Mouse (Mus musculus) left cerebral cortex, adult 9 months (tissue): ENCODE measurements at regions not wholly inside any gene's neighbourhood (a gene's known extent, or its start where the extent isn't known, plus 50 kb on each side); places are given as distances from the start of the nearest gene placed in this dataset.

Source experiments
- DNase-seq, 2 experiments: peaks; one replicate each; pipeline ENCODE4 v3.0.0; 2022; ENCODE audit warnings: low spot score in 2 of 2

DNA sequence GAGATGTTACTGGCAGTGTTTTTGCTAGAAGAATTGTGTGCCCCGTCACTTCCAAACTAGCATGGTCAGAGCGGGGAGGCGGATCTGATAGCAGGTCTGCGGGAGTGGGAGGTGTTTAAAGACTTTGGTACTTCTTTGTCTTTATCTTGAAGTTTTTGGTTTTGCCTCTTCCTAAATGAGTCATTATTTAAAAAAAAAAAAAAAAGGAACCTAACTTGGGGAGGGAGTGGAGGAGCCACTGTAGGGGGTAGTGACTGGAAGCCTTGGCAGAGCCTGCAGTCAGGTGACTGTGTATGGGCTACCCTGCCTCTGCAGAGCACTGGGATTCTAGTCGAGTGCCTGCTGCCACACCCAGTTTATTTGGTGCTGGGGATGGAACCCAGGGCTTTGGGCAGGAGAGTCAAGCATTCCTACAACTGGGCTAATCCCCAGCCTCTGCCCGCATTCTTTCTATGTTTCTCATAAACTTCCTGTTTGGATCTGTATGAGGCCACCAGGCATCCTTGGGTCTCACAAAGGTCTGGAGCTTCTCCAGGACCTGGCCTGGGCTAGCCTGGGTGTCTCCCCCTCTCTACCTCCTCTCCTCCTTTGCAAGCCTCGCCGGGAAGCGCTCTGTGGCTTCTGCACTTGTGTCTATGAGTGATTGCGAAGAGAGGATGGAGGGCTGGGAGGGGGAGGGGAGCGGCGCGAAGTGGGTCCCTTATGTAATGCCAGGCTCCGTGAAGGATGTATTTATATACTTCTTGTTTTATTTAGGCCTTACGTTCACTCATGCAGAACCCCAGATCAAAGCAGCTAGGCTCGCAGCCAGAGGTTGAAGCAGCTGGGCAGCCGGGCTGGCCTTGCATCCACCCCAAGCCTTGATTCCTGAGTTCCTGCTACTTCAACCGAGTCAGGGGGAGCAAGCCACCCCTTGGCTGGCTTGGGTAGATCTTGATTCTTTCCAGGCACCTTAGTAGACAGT is 143.1 kb upstream of the Mrps10 start:
- DNase-seq = peak in 1 of 2 experiments; percentile 34

DNA sequence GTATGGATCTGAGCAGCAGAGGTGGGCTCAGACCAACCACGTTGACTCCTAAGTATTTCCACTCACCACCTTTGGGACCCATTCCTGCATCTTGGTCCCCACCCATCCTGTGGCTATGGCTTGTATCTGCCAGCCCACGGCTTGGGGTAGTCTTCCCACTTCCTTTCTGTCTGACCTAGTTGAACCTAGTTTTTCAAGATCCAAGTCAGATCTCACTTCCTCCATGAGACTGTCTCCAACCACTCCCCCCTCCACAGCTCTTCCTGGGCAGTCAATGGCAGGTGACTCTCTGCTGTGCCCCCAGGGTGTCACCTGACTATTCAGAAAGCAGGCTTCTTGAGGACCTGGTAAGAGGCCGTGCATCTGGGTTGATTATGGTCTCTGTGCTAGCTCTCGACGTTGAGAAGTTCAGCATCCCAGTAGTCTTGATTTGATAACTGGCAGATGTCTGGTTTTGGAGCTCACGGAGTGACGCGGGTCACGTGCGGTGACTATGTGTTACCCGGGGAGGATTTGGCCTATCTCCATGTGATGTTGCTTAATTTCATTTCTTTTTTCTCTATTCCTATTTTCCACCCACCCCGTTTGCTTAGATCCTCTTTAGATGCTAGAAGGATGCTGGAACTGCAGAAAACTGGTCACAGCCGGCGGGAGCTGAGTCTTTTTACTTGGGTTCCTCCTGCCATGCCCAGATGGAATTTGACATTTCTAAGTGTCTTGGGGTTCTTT is 147.5 kb upstream of the Mrps10 start:
- no peak for DNase-seq

DNA sequence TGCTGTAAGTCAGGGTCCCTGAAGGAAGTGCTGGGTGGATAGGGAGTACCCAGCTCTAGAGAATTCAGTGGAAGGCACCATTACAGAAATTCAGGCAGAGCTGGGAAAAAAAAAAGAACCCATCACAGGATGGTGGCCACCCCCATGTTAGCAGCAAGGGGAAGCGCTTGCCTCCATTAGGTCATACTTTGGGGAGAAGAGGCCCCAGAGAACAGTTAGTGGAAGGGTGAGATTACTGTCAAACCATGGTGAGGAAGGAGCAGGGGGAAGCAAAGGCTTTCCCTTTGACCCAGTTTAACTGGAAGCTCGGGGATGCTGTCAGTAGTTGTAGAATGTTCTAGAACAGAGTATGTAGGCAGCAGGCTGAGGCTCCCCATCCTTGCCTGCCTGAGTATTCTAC is 148.8 kb upstream of the Mrps10 start:
- DNase-seq = no peak

DNA sequence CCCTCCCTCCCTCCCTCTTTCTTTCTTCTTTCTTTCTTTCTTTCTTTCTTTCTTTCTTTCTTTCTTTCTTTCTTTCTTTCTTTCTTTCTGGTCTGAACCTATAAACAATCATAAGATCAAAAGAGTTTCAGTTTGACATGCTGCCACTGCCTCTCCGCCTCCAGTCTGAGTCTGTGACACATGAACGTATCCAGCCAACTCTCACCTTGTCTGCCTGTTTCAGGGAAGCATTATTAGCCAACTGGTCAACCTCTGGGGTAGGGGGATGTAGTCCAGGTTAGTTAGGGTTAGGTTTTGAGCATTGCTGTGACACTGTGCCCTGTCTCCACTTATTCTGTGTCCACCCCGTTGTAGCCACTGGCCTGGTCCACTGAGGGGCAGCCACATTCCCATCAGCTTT is 152.2 kb upstream of the Mrps10 start:
- no peak for DNase-seq

- DNase-seq = no peak
Observed at GRCm38 (mm10) chr17:47215841-47216240, 152.8 kb upstream of the Mrps10 start.

- no peak for DNase-seq
Observed at GRCm38 (mm10) chr17:47214111-47214510, 154.6 kb upstream of the Mrps10 start.

GRCm38 (mm10) chr17:47210441-47211196 is 158.1 kb upstream of the Mrps10 start:
- DNase-seq = no peak

- no peak for DNase-seq
Observed at GRCm38 (mm10) chr17:47208886-47209585, 159.7 kb upstream of the Mrps10 start.

DNA sequence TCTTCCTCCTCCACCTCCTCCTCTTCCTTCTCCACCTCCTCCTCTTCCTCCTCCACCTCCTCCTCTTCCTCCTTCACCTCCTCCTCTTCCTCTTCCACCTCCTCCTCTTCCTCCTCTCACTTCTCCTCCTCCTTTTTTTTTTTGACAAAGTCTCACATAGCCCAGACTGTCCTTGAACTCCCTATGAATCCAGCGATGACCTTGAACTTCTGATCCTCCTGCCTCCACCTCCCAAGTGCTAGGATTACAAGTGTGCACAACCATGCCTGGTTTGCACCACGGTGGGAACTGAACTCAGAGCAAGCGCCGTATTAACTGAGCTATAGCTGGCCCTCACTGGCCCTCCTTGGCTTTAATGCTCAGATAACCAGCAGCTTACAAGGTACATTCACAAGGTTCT is 161.2 kb upstream of the Mrps10 start:
- DNase-seq = no peak

DNA sequence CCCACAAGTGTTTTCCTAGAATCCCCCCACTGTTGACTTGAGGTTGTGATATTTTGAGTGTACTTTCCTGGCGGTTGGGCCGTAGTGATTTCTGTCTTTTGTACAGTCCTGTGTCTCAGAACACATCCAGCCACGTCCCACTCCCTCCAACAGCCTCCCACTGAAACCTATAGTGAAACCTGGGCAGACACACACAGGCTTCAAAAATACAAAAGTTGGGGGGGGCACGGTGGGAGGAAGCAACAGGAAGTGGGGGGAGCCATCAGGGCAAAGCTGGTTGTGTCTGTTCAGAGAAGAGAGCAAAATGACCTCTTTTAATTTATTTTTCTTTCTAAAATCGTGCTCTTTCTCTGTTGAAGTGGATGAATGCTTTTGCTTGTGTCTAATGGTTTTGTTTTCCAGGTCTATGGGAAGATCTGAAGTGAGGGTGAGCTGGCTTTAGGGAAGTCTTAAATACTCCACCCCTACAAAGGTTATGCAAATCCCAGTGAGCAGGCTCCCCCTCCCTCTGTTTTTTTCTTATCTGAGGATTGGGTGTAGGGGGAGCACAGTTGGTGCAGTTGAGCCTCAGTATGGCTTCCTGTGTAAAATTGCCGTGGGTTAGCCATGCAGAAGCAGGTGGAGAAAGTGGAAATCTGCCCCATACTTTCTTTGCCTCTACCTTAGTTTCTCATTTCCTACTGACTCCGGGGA is 164.1 kb upstream of the Mrps10 start:
- no peak for DNase-seq

- DNase-seq = peak; percentile 52 to 73
Observed at GRCm38 (mm10) chr17:47199206-47199605, 169.5 kb upstream of the Mrps10 start.

DNA sequence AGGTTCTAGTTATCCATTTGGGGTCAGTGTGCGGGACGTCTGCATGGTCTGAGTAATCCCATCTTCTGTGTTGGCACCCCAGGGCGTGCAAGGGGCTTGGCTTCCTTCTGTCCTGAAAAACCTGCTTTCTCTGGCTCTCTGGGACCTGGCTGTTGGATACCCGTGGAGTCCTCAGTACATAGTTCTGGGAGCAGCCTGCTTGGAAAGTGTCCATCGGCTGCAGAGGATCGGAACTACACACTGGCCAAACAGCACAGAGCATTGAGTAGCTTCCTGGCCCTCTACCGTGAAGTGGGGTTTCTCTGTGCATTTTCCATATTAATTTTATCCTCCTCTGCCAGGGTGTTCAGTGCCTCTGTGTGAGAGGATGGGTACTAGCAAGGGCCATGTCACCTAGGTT is 170.7 kb upstream of the Mrps10 start:
- no peak for DNase-seq

DNA sequence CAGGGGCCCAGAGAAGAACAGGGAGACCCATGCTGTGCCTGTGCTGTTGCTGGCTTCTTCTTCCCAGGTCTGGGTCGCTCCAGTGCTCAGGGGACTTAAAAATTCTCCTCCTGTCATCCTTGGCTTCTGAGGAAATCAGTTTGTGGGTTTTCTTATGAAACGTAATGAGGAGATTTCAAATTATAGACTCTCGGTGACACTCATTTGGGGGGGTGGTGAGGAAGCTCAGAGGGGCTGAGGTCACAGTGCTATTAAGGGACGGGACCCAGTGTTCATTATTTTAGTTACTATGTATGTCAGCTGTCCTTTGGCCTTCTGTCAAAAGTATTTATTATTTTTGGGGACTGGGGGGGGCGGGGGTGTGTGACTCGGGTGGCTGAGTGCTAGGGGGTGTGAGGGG is 171.7 kb upstream of the Mrps10 start:
- DNase-seq = no peak

GRCm38 (mm10) chr17:47195981-47196380 is 172.7 kb upstream of the Mrps10 start:
- DNase-seq = no peak

GRCm38 (mm10) chr17:47194463-47195012 is 174.1 kb upstream of the Mrps10 start:
- DNase-seq = no peak

- no peak for DNase-seq
Observed at GRCm38 (mm10) chr17:47191416-47191815, 177.3 kb upstream of the Mrps10 start.

GRCm38 (mm10) chr17:47189770-47190169 is 178.9 kb upstream of the Mrps10 start:
- no peak for DNase-seq

GRCm38 (mm10) chr17:47184148-47184547 is 173.8 kb upstream of the Ubr2 start:
- DNase-seq = no peak

DNA sequence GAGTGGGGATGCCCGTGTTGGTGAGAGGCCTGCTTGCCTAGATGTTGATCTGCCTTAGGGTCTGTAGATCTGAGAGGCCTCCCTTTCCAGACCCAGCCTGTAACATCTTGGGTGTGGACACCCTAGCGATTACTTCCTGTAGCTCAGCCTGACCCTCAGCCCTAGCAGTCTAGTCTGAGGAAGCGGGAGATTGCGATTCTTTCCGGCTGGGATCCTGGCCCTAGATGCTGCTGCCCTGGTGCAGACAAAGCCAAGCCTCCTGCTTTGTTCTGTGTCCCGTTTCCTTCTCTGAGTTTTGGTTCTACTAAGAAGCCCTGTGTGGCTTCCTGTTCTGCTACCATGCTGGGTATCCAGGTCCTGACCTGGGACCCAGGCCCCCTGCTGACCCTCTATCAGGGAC is 171.8 kb upstream of the Ubr2 start:
- no peak for DNase-seq

DNA sequence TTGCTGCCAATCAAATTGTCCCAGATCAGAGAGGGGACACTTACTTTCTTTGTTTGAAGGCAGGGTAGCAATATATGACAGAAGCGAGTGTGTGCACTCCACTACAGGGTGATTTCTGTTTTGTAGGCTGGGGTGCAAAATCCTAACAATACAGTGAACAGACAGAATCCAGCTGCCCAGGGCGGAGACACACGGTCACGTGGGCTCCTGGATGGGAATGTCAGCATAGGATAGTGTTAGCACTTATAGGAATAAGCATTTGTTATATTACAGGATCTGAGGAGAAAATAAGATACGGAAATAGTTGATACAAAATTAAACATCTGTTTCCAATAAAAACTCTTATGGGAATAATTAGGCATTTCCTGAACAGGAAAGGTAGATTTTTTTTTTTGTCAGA is 169.1 kb upstream of the Ubr2 start:
- DNase-seq = no peak

DNA sequence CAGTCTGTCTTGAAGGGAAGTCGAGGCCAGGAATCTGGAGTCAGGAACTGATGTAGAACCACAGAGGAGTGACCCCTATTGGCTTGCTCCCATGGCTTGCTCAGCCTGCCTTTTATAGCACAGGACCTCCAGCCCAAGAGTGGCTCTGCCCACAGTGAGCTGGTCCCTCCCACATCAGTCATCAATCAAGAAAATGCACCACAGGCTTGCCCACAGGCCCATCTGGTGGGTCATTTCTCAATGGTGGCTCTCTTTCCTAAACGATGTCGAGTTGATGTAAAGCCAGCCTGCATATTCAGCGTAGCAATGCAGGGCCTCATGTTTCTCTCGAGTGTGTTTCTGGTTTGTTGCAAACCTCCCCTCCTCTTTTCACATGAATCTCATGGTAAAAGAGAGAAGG is 168.3 kb upstream of the Ubr2 start:
- no peak for DNase-seq
